Mouse (Mus musculus): Measurements from ENCODE around the gene Olfr1129.
"Not testable (repeated sequence)": the region's sequence is repeated elsewhere in the genome, so short reads cannot be mapped to it uniquely, and the experiment has no call there.

Gene Olfr1129

GRCm38 (mm10) chr2:87573602-87574001 lies at the start of gene Olfr1129:
Gene Olfr1129 (plus strand): TSS chr2:87573902.
- not testable (repeated sequence) for DNase-seq (ENCODE audit: low read depth, low spot score)

- DNase-seq (ENCODE audit: low read depth, low spot score) = not testable (repeated sequence)
Observed at GRCm38 (mm10) chr2:87525899-87526616, 47.6 kb upstream of the Olfr1129 start.

GRCm38 (mm10) chr2:87531496-87531895 lies 42.2 kb upstream of the Olfr1129 start, which contains the start of gene Olfr153:
Gene Olfr153 (plus strand): TSS chr2:87531796.
- no peak for DNase-seq (ENCODE audit: low read depth, low spot score)

GRCm38 (mm10) chr2:87534826-87535225 lies 38.9 kb upstream of the Olfr1129 start:
- DNase-seq (ENCODE audit: low read depth, low spot score) = no peak

GRCm38 (mm10) chr2:87545442-87545841 lies 28.3 kb upstream of the Olfr1129 start, which contains the start of gene Olfr1128:
Gene Olfr1128 (minus strand): TSS chr2:87545542.
- DNase-seq (ENCODE audit: low read depth, low spot score) = no peak

DNA sequence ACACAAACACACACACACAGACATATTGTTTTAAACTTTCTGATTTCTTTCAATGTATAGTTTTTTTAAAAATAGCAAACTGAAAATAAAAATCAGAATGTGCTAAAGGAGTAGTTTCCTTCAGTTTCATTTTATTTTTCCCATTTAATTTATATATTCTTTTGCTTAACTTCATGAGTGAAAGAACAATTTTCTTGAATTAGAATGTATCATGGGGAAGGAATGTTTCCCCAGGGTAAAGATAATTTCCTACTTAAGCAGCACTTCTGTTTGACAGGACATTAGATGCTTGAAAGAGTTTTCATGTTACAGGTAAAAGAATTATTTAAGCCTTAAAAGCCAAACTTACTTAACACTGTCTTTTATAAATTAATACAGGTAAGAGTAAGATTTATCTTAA lies 32.2 kb downstream of the Olfr1129 start, which contains the start of gene Olfr1130:
Gene Olfr1130 (plus strand): TSS at position 301 of the 400 bp plus-strand sequence.
- not testable (repeated sequence) for DNase-seq (ENCODE audit: low read depth, low spot score)

DNA sequence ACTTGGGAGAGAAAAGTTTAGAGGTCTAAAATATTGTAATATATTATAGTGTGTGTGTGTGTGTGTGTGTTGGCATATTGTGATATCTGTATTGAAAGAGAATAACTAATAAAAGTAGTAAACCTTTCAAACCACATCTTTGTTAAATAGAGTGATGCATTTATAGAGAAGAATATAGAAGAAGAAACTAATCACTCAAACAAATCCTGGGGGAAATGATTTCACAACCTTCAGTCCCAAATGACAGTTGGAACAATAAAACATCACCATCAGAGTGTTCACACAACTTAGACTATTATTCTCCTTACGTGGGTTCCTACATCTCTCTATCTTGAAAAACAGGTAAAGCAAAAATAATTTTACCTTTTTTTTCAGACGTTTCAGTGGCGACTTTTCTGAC lies 53.1 kb downstream of the Olfr1129 start, which contains the start of gene Olfr1131:
Gene Olfr1131 (plus strand): TSS at position 301 of the 400 bp plus-strand sequence.
- no peak for DNase-seq (ENCODE audit: low read depth, low spot score)
